Mouse (Mus musculus) adrenal gland, adult 2 months (tissue): ENCODE measurements around the gene B430306N03Rik. TPM values are rescaled to one million over a fixed set of nuclear protein-coding genes. Genes with fewer than 3 reads are reported as not detected.
A peak's percentile ranks its signal among the peaks of the same experiment; 100 is the strongest.
"Not testable (repeated sequence)": the region's sequence is repeated elsewhere in the genome, so short reads cannot be mapped to it uniquely, and the experiment has no call there.

Experiments used
- DNase-seq: peaks from one replicate; pipeline ENCODE4 v3.0.0; 2021
- polyA plus RNA-seq: library from polyadenylated mRNA; depleted of rRNA; stranded (reverse); fragments of >200 nt; gene quantifications from 2 replicates; pipeline ENCODE4 v1.2.3, GENCODE M21; 2012
- total RNA-seq, 2 experiments: library from RNA; stranded (reverse); gene quantifications; 2 replicates each; pipeline ENCODE4 v1.2.3; 2021

Gene B430306N03Rik
- total and polyA plus RNA-seq, 3 experiments = 0.10 to 0.43 (median 0.14) TPM

GRCm38 (mm10) chr17:48312124-48312523, 3.8 kb upstream of the B430306N03Rik start:
- DNase-seq = no peak

- no peak for DNase-seq
Measured at GRCm38 (mm10) chr17:48318686-48319085, 2.7 kb downstream of the B430306N03Rik start.

GRCm38 (mm10) chr17:48321279-48321678, 5.3 kb downstream of the B430306N03Rik start:
- DNase-seq = no peak

DNA sequence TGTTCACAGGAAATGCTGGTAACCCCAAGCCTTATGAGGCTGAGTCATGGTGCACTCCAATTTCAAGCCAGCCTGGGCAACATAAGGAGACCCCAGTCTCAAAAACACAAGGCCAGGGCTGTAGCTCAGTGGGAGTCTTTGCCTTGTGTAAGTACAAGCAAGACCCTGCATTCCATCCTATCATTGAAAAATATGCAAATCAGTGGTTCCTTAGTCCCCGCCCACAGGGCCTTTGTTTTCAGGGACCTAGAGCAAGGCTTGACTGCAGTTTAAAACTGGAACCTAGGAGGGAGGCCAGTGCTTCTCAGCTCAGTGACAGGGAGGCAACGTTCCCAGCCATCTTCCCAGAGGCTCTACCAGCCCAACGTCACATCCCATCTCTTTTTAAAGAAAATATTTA, 7.3 kb downstream of the B430306N03Rik start:
- no peak for DNase-seq

DNA sequence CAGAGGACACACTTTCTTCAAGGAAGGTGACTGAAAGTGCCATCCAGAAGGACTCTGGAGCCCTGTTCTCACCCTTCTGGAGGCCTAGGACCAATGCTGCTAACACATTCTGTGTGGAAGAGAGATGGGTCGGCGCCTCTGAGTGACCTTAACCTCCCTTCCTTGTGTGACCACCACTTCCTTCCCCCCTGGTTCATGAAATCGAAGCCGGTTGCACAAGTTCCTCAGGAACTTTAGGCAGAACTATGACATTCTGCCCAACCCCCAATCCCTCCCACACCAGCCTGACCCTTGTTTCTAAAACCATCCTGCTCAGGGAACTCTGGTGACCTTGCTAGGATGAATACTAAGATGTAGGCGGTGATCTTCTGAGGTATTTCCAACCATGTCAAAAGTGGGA, 8.3 kb downstream of the B430306N03Rik start:
- no peak for DNase-seq

GRCm38 (mm10) chr17:48325093-48325492, 9.2 kb downstream of the B430306N03Rik start:
- no peak for DNase-seq

DNA sequence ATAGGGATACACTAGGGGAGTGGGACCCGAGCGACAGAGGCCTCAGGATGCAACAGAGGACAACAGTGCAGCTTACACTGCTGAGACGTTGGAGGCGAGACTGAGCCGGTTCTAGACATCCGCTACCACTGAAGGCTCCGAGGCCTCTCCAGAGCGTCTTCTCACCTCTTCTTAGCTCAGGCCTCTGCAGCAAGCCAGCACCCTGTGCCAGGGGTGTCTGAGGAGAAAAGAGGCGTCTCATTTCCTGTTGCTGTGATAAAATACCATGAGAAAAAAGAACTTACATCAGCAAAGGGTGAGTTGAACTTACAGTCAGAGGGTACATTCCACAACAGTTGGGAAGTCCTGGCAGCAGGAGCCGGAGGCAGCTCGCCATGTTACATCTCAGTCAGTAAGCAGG, 9.7 kb downstream of the B430306N03Rik start:
- no peak for DNase-seq

- DNase-seq = no peak
Measured at GRCm38 (mm10) chr17:48326656-48327055, 10.7 kb downstream of the B430306N03Rik start.

DNA sequence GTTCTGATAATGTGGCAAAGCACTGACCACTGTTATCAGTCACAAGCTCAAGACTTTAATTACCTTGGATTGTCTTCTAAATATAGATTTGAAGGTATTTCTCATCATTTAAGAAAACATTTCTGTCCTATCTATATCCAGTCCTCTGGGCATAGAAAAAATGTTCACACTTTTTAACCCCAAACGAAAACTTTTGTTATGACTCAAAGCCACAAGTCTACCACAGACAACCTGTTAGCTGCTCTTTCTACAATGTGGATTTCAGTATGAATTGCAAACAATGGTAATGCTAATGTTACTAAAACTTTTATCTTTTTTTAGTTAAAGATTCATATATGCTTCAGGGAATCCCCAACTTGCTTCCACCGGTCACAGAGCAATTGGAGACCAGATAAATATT, 16.6 kb downstream of the B430306N03Rik start:
- DNase-seq = no peak

DNA sequence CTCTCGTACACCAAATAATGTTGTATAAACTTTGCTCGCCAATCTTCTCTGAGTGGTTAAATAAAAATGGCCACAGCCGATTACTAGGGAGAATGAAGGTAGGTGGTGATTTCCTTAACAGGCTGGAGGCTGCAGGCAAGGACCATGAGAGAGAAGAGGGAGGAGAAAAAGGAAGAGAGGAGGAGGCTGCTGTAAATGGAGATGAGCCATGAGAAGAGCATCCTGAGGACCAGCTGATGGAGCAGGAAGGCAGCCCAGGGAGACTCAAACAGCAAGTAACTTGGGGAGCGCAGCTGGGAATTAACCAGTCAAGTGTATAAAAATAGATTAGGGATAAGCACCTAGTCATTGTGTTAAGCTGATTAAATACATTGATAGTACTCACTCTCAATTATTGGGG, 18.2 kb downstream of the B430306N03Rik start:
- no peak for DNase-seq

- DNase-seq = peak; percentile 85
Measured at GRCm38 (mm10) chr17:48336857-48337256, 20.9 kb downstream of the B430306N03Rik start.

DNA sequence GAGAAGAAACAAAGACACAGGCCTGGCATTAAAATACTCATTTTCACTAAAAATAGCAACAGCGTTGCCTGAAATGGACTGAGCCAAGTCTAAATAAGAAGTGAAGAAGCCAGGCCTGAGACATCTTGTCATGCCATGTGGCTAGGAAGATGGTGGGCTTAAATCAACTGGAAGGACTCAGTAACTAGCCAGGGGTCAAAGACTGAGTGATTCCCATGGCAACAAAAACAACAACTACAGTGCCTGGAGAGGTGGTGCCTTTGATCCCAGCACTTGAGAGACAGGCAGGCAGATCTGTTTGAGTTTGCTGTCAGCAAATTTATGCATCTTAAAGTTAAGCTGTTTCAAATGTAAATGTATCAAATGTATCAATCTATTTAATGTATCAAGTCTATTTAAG, 24.3 kb downstream of the B430306N03Rik start:
- DNase-seq = no peak

DNA sequence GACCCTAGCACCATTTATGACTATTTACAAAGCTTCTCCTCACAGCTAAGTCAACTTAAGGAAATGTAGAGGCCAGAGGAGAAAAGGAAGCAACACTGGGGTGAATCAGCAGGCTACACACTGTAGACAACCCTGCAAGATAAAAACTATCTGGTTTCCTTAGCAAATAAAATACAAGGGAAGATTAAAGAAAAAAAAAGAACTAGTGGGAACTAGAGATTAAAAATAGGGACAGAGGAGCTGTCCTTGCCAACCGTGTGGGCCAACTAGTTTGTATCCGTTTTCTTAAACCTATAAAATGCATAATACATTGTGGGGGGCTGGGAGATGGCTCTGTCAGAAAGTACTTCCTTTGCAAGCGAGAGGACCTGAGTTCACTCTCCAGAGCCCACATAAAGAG, 26.0 kb downstream of the B430306N03Rik start:
- no peak for DNase-seq

DNA sequence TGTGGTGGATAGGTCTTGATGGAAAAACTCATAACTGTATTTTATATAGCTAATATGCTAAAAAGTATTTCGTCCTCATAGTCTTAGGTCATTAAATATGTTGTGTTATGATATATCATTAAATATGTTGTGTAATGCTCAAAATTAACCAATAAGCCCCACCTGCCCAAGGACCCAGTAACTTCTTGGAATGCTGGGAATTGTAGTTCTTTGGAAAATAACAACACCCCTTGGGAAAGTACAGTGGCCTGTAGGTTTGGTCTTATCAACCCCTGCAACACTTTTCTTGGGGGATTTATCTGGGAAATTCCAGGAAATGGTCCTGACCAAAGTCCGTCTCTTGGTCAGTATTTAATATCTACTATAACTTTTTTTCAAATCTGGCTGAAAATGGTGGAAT, 27.1 kb downstream of the B430306N03Rik start:
- DNase-seq = no peak

DNA sequence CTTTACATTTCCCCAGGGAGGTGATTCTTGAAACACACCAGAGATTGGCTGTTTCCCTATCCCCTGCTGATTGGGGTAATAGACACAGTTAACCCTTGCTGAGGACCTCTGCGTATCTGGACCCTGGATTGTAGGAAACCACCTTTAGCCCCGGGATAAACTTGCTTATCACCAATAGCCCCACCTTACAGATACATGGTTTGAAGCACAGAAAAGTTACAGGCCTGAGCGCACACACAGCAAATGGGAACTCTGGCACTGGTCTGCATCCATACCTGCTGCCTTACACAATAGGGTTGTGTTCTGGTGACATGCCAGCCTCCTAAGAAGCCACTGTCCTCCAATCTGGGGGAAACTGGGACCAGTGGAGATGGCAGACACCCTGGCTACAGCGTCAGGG, 29.9 kb downstream of the B430306N03Rik start:
- DNase-seq = no peak

DNA sequence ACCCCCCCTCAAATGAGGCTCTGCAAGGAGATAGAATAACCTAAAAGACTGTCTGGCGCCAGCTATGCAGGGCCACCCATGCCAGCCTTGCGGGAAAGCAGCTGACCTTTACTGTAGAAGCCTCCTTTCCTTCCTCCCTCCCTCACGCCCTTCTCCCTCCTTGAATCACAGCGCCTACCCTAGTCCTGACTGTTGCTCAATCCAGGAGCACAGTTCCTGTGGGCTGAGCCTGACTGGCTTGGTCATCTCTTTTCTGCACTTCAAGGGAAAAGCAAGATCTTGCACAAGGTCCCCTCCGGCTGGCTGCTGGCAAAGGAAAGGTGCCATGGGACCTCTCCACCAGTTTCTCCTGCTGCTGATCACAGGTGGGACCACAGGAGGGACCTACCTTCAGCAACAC, 30.3 kb downstream of the B430306N03Rik start, which contains the start of gene Trem2:
TSS of gene Trem2 (plus strand) at position 171 of the 400 bp plus-strand sequence.
- peak; percentile 61 for DNase-seq

DNA sequence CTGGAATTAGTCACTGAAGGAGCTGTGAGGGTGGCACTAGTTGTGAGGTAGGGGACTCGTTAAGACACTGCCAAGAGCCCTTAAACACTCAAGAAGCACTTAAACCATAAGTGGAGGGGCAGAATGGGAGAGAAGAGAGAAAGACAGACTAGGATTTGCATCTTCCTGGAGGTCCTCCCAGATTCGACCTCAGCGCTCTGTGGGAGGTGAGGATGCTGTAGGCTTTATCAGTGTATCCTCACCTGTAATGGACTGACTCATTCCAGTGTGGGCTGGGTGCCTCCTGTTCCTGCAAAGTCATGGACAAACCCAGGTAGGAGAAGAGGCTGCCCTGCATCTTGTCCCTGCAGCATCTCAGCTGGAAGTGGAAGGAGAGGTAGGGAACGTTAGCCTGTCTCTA, 30.9 kb downstream of the B430306N03Rik start:
- DNase-seq = no peak

GRCm38 (mm10) chr17:48347287-48347686, 31.3 kb downstream of the B430306N03Rik start:
- DNase-seq = no peak

DNA sequence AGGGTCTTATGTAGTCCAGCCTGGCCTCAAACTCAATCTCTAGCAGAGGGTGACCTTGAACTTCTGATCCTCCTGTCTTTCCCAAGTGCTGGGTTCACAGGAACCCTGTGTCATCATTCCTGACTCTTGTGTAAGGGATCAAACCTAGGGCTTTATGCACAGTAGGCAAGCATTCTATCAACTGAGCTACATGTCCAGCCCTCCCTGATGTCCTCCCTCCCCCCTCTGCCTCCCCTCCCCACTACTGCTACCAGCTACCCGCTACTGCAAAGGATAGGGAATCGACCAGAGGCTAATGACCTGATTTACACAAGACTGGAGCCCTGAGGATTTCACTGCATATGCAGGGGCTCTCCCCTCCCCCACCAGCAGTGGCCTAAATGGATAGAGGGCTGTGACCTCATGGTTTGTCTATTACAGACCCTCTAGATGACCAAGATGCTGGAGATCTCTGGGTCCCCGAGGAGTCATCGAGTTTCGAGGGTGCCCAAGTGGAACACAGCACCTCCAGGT, 34.8 kb downstream of the B430306N03Rik start:
- DNase-seq = no peak

GRCm38 (mm10) chr17:48352976-48353375, 37.0 kb downstream of the B430306N03Rik start:
- DNase-seq = not testable (repeated sequence)

- peak; percentile 53 for DNase-seq
Measured at GRCm38 (mm10) chr17:48355822-48356221, 39.9 kb downstream of the B430306N03Rik start.

GRCm38 (mm10) chr17:48357892-48358291, 42.0 kb downstream of the B430306N03Rik start:
- DNase-seq = no peak

DNA sequence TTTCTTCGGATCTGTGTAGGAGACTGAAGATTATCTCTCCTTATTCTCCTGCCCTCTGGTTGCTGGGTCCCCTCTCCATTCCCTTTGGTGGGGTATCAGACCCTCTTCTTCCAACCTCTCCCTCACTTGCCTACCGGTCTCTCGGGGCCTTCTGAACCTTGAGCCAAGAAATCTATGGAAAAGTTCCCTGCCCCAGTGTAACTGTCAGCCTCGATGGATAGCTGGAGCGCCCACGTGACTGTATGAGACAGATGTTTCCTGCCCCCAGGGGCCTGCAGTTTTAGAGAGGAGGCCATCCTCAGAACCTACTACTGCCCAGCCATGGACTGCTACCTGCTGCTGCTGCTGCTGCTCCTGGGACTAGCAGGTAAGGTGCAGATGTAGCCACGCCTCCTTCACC, 43.7 kb downstream of the B430306N03Rik start, which contains the start of gene Treml1:
TSS of gene Treml1 (plus strand) at position 301 of the 400 bp plus-strand sequence.
- no peak for DNase-seq

- no peak for DNase-seq
Measured at GRCm38 (mm10) chr17:48360462-48360861, 44.5 kb downstream of the B430306N03Rik start.

- DNase-seq = no peak
Measured at GRCm38 (mm10) chr17:48362346-48362745, 46.4 kb downstream of the B430306N03Rik start.
